Mouse (Mus musculus): ENCODE measurements around the gene Myo18a. TPM values are rescaled to one million over a fixed set of nuclear protein-coding genes. Genes with fewer than 3 reads are reported as not detected.
A peak's percentile ranks its signal among the peaks of the same experiment; 100 is the strongest.

Gene Myo18a
- total RNA-seq, 2 experiments from 2014 or later, result 150 to 167 TPM

DNA sequence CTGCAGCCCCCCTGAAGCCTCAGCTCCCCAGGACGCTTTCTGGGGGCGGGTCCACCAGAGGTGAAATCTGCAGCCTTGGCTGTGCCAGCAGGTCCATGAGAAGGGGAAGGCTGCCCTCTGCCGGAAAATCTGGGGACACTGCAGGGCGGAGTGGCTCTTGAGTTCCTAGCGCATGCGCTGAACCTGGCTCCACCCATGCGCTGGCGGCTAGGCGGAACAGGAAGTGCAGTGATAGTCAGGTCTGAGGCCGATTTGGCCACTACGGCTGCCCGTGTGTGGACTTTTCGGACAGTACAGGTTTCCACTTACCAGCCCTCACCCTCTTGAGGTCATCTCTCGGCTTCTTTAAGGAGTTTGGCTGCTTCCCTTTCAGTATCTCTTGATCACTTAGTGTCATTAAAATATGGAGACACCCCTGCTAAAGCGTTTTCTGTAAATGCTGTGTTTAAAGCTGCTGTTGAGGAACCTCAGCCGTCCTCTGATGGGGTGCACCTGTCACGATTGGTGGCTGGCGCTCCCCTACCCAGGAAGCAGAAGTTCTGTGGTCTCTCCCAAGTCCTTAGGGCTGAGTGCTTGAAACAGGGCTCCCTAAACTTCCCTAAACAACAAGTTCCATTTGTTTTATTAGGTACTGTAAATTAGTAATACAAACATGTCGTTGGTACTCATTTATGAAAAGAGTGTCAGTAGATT, 30.3 kb downstream of the Myo18a start:
- peak; percentile 98 to 99 for DNase-seq (ENCODE audit: low spot score in 2 of 2)

DNA sequence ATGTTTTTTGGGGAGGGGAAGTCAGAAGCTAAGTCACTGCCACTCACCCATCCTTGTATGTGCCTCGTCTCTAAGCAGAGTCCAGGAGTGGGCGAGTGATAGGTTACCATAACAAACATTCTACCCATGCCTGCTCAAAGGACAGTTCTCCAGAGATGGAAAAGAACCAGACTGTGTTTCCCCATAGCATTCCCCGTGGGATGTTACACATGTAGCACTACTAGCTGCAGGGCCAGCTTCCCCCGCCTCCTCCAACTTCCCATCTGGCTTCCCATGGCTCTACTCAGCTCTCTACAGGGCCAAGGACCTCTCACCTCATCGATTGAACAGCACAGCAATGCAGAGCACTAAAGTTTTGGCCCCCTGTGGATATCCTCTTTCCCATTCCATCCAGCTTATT, 32.2 kb downstream of the Myo18a start:
- no peak for DNase-seq (ENCODE audit: low spot score in 2 of 2)

DNA sequence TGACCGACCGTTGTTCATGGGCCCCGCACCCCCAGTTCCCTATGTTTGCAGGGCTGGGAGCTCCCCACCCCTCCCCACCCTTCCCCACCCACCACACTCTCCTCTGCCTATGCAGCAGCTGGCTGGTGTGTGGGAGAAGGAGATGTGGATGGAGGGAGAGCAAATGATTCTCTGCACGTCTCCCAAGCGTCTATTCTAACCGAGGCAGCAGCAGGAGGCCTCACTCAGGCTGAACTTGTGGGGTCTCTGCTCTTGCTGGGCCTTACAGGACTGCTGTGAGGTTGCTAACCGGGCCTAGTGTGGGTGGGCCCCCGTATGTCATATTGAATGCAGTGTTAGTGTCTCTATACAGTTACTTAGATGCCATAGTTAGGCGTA, 37.4 kb downstream of the Myo18a start:
- no peak for DNase-seq (ENCODE audit: low spot score in 2 of 2)

DNA sequence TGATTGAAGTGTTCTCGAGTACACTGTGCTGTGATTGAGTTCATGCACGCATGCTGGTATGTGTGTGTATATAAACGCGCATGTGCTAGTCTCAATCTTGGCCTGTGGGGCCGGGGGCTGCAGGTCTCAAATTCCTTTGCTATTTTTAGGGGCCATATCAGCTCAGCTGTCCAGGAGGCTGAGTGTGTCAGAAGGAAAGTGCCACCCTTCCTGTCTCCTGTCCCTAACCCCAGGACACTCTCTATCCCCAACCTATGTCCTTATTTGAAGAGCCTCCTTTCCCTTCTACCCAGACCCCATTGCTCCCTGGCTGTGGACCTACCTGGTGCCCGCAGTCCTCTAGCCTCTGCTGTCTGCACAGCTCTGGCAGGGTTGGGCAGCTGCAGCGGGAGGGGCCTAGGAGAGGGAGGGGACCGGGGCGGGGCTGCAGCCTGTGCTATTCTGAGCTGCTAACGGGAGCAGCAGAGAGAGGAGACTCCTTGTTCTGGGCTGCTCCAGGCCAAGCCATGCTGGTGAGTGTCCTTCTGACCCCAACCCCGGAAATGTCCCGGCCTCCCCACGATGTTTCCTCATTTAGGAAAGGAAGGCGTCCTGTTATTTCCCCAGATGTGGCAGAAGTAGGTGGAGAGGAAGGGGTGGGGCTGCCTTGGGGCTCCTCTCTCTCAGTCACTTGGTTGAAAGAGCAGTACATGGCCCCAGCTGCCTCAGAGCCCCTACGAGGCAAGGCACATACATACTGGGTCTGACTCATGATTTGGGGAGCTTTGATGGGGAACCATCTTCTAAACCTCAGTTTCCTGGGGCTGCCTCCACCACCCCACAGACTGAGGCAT, 38.0 kb downstream of the Myo18a start:
- DNase-seq (ENCODE audit: low spot score in 2 of 2), result no peak

DNA sequence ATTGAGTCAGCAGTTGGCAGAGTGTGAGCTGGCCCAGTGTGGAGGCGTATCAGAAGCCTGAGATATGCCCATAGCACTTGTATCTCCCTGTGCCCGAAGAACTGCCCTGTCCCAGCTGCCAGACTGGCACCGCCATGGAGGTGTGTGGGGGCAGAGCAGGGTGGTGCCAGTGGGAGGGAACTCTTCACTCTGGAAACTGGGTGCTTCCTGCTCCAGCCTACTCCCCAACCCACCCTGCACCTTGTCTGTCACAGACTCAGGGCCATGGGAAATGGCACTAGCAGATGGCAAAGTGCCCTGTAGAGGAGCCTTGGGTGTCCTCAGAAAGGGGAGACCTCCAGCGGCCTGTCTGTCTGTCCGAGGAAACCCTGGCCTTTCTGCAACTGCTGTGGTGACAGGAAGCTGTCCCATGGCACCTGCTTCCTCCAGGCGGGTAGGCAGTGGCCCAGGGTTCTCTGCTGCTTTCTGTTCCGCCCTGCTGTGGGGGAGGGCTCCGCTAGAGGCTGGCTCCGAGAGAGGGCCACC, 39.4 kb downstream of the Myo18a start:
- DNase-seq (ENCODE audit: low spot score in 2 of 2), result no peak

DNA sequence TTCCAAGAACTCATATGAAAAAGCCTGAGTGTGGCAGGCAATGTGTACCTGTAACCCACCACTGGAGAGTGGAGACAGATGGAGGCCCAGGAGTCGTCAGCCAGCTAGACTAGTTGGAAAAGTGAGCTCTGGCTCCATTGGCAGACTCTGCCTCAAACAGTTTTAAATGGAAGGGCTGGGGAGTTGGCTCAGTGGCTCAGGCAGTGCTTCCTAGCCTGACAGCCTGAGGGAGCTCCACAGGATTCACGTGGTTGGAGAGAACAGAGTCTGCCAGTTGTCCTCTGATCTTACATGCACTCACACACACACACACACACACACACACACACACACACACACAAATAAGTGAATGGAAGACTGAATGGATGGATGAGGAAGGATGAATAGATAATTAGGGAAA, 43.2 kb downstream of the Myo18a start:
- DNase-seq (ENCODE audit: low spot score in 2 of 2), result no peak

DNA sequence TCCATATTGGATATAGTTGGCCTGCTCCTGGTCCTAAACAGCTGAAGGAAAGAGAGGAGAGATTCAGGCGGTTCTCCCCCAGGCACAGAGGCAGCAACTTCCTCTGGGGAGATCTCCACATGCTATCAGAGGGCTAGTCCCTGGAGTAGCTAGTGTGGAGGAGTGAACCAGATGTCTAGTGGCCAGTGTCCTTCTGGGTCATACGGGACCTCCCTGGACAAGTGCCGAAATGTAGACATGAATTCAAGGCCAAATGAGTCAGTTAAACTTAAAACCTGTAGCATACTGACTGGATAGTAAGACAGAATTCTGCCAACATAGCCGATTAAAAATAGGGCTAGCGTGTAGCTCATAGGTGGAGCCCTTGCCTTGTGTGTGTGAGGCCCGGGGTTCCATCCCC, 43.8 kb downstream of the Myo18a start:
- DNase-seq (ENCODE audit: low spot score in 2 of 2), result no peak

DNA sequence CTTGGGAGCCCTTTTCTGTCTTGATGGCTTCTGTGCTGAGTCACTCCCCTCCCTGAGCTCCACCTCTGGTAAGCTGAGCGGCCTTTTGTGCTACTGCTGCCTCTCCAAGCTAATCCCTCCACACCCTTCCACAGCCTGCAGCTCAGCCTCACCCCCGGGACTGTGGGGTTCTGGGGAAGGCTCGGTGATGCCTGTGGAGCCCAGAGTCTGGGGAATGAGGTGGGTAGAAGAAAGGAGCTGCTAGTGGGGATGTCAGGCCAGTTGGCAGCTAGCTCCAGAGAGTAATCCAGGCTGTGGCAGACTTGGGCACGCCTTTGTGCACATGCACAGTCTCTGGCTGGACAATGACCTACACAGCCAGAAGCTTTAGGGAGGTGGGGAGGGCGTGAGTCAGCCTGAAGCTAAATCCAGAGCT, 45.0 kb downstream of the Myo18a start:
- no peak for DNase-seq (ENCODE audit: low spot score in 2 of 2)

DNA sequence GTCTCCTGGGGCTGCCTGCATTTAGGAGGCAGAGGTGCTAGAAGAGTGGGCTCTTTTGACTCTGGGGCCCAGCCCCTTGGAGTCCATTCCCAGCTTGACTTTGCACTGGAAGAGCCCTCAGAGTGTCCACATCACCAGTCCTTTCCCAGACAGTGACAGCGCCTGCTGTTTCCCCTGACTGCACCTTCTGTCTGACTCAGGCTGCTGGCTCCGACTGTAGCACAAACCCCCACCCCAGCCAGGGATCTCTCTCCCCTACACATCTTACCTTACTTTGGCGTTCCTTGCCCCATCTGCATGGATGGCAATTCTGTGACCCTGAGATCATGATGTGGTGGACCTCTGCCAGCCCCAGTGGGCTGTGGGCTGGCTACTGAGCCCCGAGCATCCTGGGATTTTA, 46.2 kb downstream of the Myo18a start:
- DNase-seq (ENCODE audit: low spot score in 2 of 2), result no peak

DNA sequence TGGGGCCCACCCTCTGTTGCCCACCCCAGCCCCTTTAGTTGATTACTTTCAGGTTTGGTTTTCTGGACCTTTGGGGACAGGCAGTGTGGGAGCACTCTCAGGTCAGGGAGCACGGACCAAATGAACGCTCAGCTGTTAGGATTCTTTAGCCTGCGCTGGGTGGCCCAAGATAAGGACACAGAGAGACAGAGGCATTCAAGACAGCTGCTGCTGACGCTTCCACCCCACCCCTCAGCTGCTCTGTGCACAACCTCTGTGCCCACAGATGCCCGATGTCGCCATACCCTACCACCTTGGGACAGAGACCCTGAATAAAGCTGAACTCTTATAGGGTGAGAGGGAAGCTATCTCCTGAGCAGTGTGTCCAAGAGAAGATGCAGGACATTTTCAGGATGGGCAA, 47.0 kb downstream of the Myo18a start:
- DNase-seq (ENCODE audit: low spot score in 2 of 2), result no peak

DNA sequence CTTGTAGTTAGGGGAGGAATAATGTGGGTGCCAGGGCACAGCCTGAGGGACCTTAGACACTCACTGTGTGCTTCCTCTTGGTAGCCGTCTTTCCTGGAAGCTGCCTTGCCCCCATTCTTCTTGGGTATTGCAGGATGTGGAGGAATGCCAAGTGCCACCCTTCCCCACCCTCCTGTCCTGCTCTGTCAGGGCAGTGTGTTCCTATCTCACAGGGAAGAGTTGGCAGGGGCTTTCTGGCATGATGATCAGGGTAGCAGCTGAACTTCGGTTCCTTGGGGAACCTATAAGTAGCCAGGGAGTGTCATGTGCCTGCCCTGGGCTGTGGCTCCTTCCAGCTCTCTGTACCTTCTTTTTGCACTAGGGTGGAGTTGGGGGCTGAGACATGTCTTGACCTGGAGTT, 50.9 kb downstream of the Myo18a start:
- DNase-seq (ENCODE audit: low spot score in 2 of 2), result no peak

DNA sequence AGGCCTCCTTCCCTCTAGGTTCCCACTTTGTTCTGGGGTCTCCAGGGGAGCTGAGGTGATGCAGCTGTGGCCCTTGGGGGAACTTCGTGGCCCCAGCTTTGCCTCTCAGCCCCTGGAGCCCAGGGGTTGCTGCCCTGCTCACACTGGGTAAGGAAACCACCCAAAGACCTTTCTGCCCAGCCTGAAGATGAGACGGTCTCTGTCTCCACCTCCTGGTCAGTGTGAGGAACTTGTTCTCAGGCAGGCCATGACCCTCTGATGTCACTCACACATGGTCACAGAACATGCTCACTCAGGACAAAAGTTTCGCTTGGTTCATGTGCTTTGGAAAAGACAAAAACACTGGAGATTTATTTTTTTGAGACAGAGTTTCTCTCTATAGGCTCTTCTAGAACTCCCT, 53.0 kb downstream of the Myo18a start:
- peak; percentile 65 to 73 for DNase-seq (ENCODE audit: low spot score in 2 of 2)

DNA sequence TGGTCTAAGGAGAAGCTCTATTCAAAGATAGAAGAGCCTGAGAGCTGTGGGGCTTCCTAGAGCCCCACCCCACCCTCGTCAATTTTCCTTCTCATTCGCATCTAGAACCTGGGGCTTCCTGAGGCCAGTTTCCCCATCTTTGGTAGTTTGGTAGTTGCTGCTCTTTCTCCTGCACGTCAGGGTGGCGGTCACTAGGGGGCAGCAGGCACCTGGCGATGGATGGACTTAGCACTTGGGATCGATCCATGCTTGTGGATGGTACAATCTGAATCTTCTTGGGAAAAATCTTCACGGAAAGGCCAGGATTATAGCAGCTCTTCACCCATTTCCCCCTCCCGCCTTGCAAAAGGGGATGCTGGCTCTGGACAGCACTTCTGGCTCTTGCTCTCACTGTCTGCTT, 58.6 kb downstream of the Myo18a start:
- no peak for DNase-seq (ENCODE audit: low spot score in 2 of 2)

DNA sequence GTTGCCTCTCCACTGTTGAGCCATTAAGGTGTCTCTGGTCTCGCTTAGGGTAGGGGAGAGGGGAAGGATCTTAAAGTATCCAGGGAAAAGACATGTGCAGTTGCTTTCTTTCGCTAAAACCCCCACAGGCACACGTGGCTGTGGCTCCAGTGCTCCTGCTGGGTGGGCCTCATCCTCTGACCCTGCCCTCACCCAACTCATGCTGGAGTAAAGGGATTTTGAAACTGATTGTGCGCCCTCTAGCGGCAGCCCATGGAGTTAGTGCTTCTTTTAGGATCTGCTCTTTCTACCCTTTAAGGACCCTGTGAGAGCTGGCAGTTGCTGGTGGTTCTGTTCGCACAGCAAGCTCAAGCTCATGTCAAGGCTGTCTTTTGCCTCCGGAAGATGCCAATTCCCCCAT, 59.7 kb downstream of the Myo18a start:
- peak; percentile 77 to 78 for DNase-seq (ENCODE audit: low spot score in 2 of 2)

DNA sequence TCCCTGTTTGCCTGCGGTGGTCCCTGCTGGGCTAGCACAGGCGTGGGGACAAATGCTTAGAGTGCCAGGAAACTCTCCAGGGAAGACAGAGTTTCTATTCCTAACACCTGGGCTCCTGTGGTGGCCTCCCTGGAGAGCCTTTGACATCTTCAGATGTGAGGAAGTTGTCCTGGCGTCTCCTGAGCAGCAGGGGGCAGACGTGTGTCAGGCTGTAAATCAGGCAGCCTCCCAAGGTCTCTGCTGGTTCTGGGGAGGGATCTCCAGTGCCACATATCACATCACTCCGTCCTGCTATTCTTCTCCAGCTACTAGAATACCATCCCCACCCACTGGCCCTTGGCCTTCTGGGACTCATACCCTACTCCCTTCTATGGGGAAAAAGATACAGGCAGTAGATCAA, 62.8 kb downstream of the Myo18a start:
- DNase-seq (ENCODE audit: low spot score in 2 of 2), result peak; percentile 79 to 84

DNA sequence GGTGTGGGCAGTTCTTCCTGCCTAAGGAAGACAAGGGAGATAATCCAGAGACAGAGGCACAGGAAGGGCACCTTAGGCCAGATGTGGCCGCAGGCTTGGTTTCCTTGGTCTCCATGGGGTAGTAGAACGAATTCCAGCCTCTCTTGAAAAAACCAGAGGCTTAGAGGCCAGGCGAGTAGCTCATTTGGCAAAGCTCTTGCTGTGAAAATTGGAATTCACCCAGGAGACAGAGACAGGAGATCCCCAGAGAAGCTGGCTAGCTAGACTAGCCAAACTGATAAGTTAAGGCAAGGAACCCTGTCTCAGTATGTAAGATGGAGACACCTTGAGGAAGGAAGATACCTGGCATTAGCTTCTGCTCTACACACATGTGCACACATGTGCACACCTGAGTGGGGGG, 63.3 kb downstream of the Myo18a start:
- no peak for DNase-seq (ENCODE audit: low spot score in 2 of 2)

DNA sequence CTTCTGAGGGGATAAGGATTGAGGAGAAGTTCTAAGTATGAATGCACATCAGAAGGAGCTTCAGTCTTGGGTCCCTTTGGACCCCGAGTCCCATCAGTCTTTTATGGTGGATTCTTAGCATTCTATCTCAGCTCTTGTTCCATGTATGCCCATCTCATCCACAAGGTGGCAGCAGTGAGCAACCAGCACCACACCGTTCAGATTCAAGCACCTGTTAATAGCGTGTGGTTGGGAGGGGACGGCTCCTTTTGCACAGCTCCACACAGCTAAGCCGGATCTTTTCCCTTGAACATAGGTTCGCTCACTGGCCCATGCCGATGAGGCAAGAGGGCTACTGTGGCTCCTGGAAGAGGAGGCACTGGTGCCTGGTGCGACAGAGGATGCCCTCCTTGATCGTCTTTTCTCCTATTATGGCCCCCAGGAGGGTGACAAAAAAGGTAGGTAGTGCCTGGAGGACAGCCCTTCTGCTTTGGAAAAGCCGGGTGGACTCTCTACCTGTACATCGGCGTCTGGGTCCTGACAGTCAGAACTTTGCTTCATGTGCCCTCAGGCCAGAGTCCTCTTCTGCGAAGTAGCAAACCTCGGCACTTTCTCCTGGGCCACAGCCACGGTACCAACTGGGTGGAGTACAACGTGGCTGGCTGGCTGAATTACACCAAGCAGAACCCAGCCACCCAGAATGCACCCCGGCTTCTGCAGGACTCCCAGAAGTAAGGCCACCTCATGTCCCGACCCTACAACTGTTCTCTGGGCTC, 64.4 kb downstream of the Myo18a start:
- peak; percentile 82 to 88 for DNase-seq (ENCODE audit: low spot score in 2 of 2)

DNA sequence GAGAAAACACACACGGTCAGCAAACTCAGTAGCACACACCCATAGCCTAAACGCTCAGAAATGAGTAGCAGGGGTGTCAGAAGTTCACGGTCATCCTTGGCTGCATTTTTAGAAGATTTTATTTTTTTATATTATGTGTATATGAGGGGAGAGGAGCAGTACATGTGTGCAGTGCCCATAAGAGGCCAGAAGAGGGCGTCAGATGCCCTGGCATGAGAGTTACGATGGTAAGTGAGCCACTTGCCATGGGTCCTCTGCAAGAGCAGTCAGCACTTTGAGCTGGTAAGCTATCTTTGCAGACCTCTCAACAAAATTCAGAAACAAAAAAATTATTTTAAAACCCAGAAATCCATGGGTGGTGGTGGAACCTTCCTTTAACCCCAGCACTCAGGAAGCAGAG, 65.1 kb downstream of the Myo18a start:
- no peak for DNase-seq (ENCODE audit: low spot score in 2 of 2)

DNA sequence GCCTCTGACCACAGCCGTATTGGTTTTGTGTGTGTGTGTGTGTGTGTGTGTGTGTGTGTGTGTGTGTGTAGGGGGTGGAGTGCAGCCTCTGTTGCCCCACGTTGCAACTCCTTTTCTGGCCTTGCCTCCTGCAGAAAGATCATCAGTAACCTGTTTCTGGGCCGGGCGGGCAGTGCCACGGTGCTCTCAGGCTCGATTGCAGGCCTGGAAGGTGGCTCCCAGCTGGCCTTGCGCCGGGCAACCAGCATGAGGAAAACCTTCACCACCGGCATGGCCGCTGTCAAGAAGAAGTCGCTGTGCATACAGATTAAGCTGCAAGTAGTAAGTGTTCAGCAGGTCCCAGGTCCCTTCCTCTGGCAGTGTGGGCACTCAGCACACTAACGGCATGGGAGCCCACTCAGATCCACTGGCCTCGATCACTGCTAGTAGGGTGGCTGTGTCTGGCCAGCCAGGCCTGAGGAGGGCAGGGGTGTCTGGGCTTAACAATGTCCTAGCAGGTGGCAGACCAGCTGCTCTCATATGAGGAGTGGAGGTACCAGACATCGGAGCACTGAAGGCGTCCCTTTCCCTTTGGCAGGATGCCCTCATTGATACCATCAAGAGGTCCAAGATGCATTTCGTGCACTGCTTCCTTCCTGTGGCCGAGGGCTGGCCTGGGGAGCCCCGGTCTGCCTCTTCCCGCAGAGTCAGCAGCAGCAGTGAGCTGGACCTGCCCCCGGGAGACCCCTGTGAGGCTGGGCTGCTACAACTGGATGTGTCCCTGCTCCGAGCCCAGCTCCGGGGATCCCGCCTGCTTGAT, 66.2 kb downstream of the Myo18a start:
- no peak for DNase-seq (ENCODE audit: low spot score in 2 of 2)

DNA sequence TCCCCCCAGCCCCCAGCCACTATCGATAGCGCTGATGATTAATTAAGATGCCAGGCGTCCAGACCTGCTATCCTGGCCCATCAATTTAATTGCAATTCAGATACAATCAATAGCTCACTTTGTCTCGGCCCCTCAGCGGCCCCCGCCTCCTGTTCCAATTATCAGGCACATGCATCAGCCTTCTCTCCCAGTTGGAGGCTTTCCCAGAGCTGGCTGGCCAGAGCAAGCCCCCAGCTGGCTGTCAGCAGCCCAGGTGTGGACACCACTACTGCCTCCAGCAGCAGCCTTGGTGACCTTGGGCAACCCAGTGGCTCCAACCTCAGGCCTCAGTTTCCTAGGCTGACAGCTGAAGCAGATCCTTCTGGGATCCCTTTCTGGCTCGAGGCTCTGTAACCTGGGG, 67.8 kb downstream of the Myo18a start:
- DNase-seq (ENCODE audit: low spot score in 2 of 2), result no peak

DNA sequence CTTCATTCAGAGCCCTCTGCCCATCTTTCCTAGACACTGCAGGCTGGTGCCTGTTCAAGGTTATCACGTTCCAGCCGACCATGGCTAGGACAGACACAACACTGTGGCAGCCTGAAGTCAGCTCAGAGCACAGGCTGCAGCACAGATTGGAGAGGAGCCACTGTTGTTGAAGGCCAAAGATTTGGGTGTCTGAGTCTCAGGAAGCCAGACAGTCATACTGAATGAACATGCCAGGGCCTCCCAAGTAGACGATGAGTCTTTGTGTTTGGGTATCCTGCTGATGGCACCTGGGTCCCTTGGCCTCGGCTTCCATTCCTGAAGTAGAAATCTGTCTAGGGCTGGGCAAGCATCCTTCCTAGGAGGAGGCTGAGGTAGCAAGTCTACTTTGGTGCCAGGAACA, 69.5 kb downstream of the Myo18a start:
- no peak for DNase-seq (ENCODE audit: low spot score in 2 of 2)

Measured in layer of hippocampus, postnatal 10 days (tissue).